Comparison of ENCODE assay signal across 11 mouse cellular contexts in the genomic region with DNA sequence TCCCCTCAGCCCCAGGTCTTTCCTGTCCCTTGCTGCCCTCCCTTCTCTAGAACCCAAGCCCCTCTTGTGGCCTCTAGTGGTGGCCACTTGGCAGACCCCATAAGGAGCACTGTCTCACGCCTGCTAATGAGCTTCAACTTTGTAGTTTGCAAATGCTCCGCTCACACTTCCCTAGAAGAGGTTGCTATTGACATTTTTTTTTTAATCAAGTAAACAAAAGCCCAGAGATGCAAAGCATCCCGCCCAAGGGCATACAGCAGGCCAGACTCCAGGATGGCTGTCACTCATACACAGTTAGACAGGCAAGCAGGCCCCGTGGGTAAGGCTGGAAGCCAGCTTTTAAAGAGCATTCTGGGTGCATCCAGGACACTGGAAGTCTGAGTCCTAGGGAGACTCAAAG. TPM values are rescaled to one million over a fixed set of nuclear protein-coding genes. Genes with fewer than 3 reads are reported as not detected.
DNase-seq lines count a peak whose midpoint lies in the region; ATAC-seq and TF ChIP-seq lines count a peak whose summit lies in the region.
"Had no signal": no experiment of that assay in that cellular context is flagged by ENCODE, and none has a peak within 500 bp of the region (broad histone marks: within the 10 kb centered on the region; RNA-seq: fewer than 3 reads in every experiment).

No protein-coding gene starts in this region.

- no peak for ATAC-seq in lung, postnatal 0 days
- ATAC-seq in forebrain, embryonic 14.5 days = peak; percentile 16; the same call in 1 of the 2 replicates
- ATAC-seq in stomach, embryonic 15.5 days (ENCODE audit: insufficient read depth, low FRiP score, low read depth) = no peak
- ATAC-seq in kidney, embryonic 14.5 days (ENCODE audit: low FRiP score, low TSS enrichment) = no peak
- ATAC-seq: inflammation-experienced regulatory T-cells, adult 6 months had no signal

- 0 out of 2 replicates have a peak, but pooled peaks cover 2% of the 10 kb centered on the region for H3K4me1 ChIP-seq in lung, postnatal 0 days (ENCODE audit: insufficient read depth, low read depth, low read length)
- H3K4me1 ChIP-seq in forebrain, embryonic 14.5 days (ENCODE audit: control insufficient read depth, insufficient read depth, low read length) = peaks cover 27% of the 10 kb centered on the region
- H3K4me1 ChIP-seq in midbrain, embryonic 10.5 days = peaks cover 75% of the 10 kb centered on the region
- peaks cover 17% of the 10 kb centered on the region for H3K4me1 ChIP-seq in stomach, embryonic 15.5 days
- H3K4me1 ChIP-seq in kidney, embryonic 14.5 days (ENCODE audit: control insufficient read depth, insufficient read depth, low read length) = peaks cover 23% of the 10 kb centered on the region

- TF ChIP-seq EP300 in lung, postnatal 0 days (IDR thresholded peaks at IDR 0.05) = no peak

- H3K9me3 ChIP-seq in lung, postnatal 0 days (ENCODE audit: low read length) = no peaks in the 10 kb centered on the region
- H3K9me3 ChIP-seq in forebrain, embryonic 14.5 days (replicated peaks; ENCODE audit: control insufficient read depth, low read length) = no peaks in the 10 kb centered on the region
- H3K9me3 ChIP-seq in midbrain, embryonic 10.5 days (replicated peaks) = no peaks in the 10 kb centered on the region
- H3K9me3 ChIP-seq in stomach, embryonic 15.5 days = no peaks in the 10 kb centered on the region
- no peaks in the 10 kb centered on the region for H3K9me3 ChIP-seq in kidney, embryonic 14.5 days (ENCODE audit: control insufficient read depth, low read length)

- H3K36me3 ChIP-seq in lung, postnatal 0 days (ENCODE audit: insufficient read depth, low read length) = no peaks in the 10 kb centered on the region
- no peaks in the 10 kb centered on the region for H3K36me3 ChIP-seq in forebrain, embryonic 14.5 days (ENCODE audit: control insufficient read depth, insufficient read depth, low read length)
- no peaks in the 10 kb centered on the region for H3K36me3 ChIP-seq in midbrain, embryonic 10.5 days
- no peaks in the 10 kb centered on the region for H3K36me3 ChIP-seq in stomach, embryonic 15.5 days
- H3K36me3 ChIP-seq in kidney, embryonic 14.5 days (ENCODE audit: control insufficient read depth, insufficient read depth, low read length) = no peaks in the 10 kb centered on the region

- 41% methylated on average over 4 of the region's 4 CpGs for WGBS in lung, postnatal 0 days
- 4% methylated on average over 4 of the region's 4 CpGs for WGBS in forebrain, embryonic 14.5 days
- WGBS in midbrain, embryonic 10.5 days = 5% methylated on average over 4 of the region's 4 CpGs
- 49% methylated on average over 4 of the region's 4 CpGs for WGBS in stomach, embryonic 15.5 days
- 44% methylated on average over 4 of the region's 4 CpGs for WGBS in kidney, embryonic 14.5 days

- no peak overlapping the region for H3K4me2 ChIP-seq in lung, postnatal 0 days (replicated peaks; ENCODE audit: low read depth, low read length)
- H3K4me2 ChIP-seq in forebrain, embryonic 14.5 days (ENCODE audit: low read length) = peak overlapping the region; percentile 49
- H3K4me2 ChIP-seq in stomach, embryonic 15.5 days = no peak overlapping the region
- H3K4me2 ChIP-seq in kidney, embryonic 14.5 days (replicated peaks; ENCODE audit: low read depth, low read length) = no peak overlapping the region

- no peak overlapping the region for H3K4me3 ChIP-seq in lung, postnatal 0 days (ENCODE audit: low read depth, low read length)
- H3K4me3 ChIP-seq in forebrain, embryonic 14.5 days (ENCODE audit: low read depth, low read length) = no peak overlapping the region
- peak overlapping the region; percentile 51 for H3K4me3 ChIP-seq in midbrain, embryonic 10.5 days
- no peak overlapping the region for H3K4me3 ChIP-seq in stomach, embryonic 15.5 days (replicated peaks)
- no peak overlapping the region for H3K4me3 ChIP-seq in kidney, embryonic 14.5 days (ENCODE audit: low read length)

- 0 out of 2 replicates have a peak, but pooled peaks have one; percentile 15 for TF ChIP-seq CTCF in lung, postnatal 0 days (IDR thresholded peaks at IDR 0.05)

- no peak overlapping the region for H3K27ac ChIP-seq in lung, postnatal 0 days (ENCODE audit: low read length)
- peak overlapping the region; percentile 81 for H3K27ac ChIP-seq in forebrain, embryonic 14.5 days (ENCODE audit: low read depth, low read length)
- H3K27ac ChIP-seq in midbrain, embryonic 10.5 days (replicated peaks) = peak overlapping the region; percentile 94
- peak overlapping the region; percentile 77; the same call in 1 of the 2 replicates for H3K27ac ChIP-seq in stomach, embryonic 15.5 days
- no peak overlapping the region for H3K27ac ChIP-seq in kidney, embryonic 14.5 days (ENCODE audit: low read depth, low read length)

- H3K27me3 ChIP-seq in lung, postnatal 0 days (replicated peaks; ENCODE audit: insufficient read depth, low read length) = peaks cover 4% of the 10 kb centered on the region; the same call in 1 of the 2 replicates
- no peaks in the 10 kb centered on the region for H3K27me3 ChIP-seq in forebrain, embryonic 14.5 days (replicated peaks; ENCODE audit: control insufficient read depth, insufficient read depth, low read length)
- peaks cover 58% of the 10 kb centered on the region for H3K27me3 ChIP-seq in midbrain, embryonic 10.5 days (ENCODE audit: low read depth, poor library complexity, severe bottlenecking)
- H3K27me3 ChIP-seq in stomach, embryonic 15.5 days (replicated peaks) = 0 out of 2 replicates have a peak, but pooled peaks cover 2% of the 10 kb centered on the region
- peaks cover 7% of the 10 kb centered on the region for H3K27me3 ChIP-seq in kidney, embryonic 14.5 days (ENCODE audit: control insufficient read depth, insufficient read depth, low read length)

- no peak for DNase-seq in lung, postnatal 0 days (ENCODE audit: low spot score)
- DNase-seq in lung, postnatal 14 days = no peak
- peak; percentile 60 for DNase-seq in forebrain, embryonic 14.5 days (ENCODE audit: low spot score)
- peak; percentile 40 for DNase-seq in midbrain, embryonic 10.5 days (ENCODE audit: low spot score)
- DNase-seq in ovary, postnatal 14 days (ENCODE audit: low spot score) = no peak
- DNase-seq in Muller cell, postnatal 12 days (ENCODE audit: inconsistent ontology term) = no peak
- DNase-seq: lung, adult 2 months; thymus, postnatal 14 days had no signal

- no peak overlapping the region for H3K9ac ChIP-seq in lung, postnatal 0 days (replicated peaks; ENCODE audit: low read depth)
- H3K9ac ChIP-seq in forebrain, embryonic 14.5 days (ENCODE audit: low read length) = peak overlapping the region; percentile 25; the same call in 1 of the 2 replicates
- no peak overlapping the region for H3K9ac ChIP-seq in stomach, embryonic 15.5 days
- no peak overlapping the region for H3K9ac ChIP-seq in kidney, embryonic 14.5 days (ENCODE audit: low read depth, low read length)

RNA-seq across cellular contexts. Expression of a gene that starts 0.7 kb away (rescaled TPM):
- 3.9 and 6.5 TPM in 2 replicates for polyA plus RNA-seq in lung, postnatal 0 days (2015; fragmentation: Nextera tagmentation; extraction: Ambion mirVana)
- 2.3 and 2.4 TPM in 2 replicates for polyA plus RNA-seq in forebrain, embryonic 14.5 days (2014; fragmentation: Nextera tagmentation; extraction: Ambion mirVana)
- polyA plus RNA-seq in midbrain, embryonic 10.5 days (2016; fragmentation: Nextera tagmentation; extraction: Ambion mirVana) = 2.6 and 3.3 TPM in 2 replicates
- 0.80 and 0.94 TPM in 2 replicates for polyA plus RNA-seq in stomach, embryonic 15.5 days (2015; fragmentation: Nextera tagmentation; extraction: Ambion mirVana)
- 0.24 TPM in 1 of 2 replicates, not detected in the other for polyA plus RNA-seq in kidney, embryonic 14.5 days (2014; fragmentation: Nextera tagmentation; extraction: Ambion mirVana)
- polyA plus RNA-seq: inflammation-experienced regulatory T-cells, adult 6 months had no signal

RNA-seq across cellular contexts. Expression of a gene that starts 51.7 kb away (rescaled TPM):
- polyA plus RNA-seq in lung, postnatal 0 days (2015; fragmentation: Nextera tagmentation; extraction: Ambion mirVana) = 9.5 and 9.9 TPM in 2 replicates
- 22.6 and 33.6 TPM in 2 replicates for polyA plus RNA-seq in forebrain, embryonic 14.5 days (2014; fragmentation: Nextera tagmentation; extraction: Ambion mirVana)
- polyA plus RNA-seq in midbrain, embryonic 10.5 days (2016; fragmentation: Nextera tagmentation; extraction: Ambion mirVana) = 12.7 and 15.6 TPM in 2 replicates
- polyA plus RNA-seq in stomach, embryonic 15.5 days (2015; fragmentation: Nextera tagmentation; extraction: Ambion mirVana) = 9.6 and 10.8 TPM in 2 replicates
- polyA plus RNA-seq in kidney, embryonic 14.5 days (2014; fragmentation: Nextera tagmentation; extraction: Ambion mirVana) = 11.3 and 12.1 TPM in 2 replicates

Comparison
In these comparisons a context has a peak if more than half of its experiments do, and no peak if none do; other contexts are left out.
1. DNase-seq: peak in forebrain, embryonic 14.5 days (single experiment) and midbrain, embryonic 10.5 days (single experiment); none in lung, postnatal 0 days (single experiment), lung, postnatal 14 days (single experiment), ovary, postnatal 14 days (single experiment) and Muller cell, postnatal 12 days (single experiment).
2. H3K27ac ChIP-seq: peak in forebrain, embryonic 14.5 days (single experiment), midbrain, embryonic 10.5 days (single experiment) and stomach, embryonic 15.5 days (single experiment); none in lung, postnatal 0 days (single experiment) and kidney, embryonic 14.5 days (single experiment).